Mouse (Mus musculus) G1E (cell line): Measurements from ENCODE around the gene Rbm4b.

Source experiments
- CTCF ChIP-seq: IDR thresholded peaks from 2 replicates; pipeline ENCODE4 v1.5.1; 2012; ENCODE audit warnings: low read depth, low read length, inconsistent platforms, mixed read lengths
- GATA1 ChIP-seq: IDR thresholded peaks from 2 replicates; pipeline ENCODE4 v1.6.1; 2012; ENCODE audit warnings: borderline replicate concordance, low read length, inconsistent platforms, mixed read lengths
- POLR2AphosphoS5 ChIP-seq: IDR thresholded peaks from 2 replicates; pipeline ENCODE4 v1.6.1; 2012; ENCODE audit warnings: low read depth, low read length, inconsistent platforms; ENCODE audit not compliant: insufficient replicate concordance
- TAL1 ChIP-seq: conservative IDR thresholded peaks from 2 replicates; pipeline ENCODE4 v1.6.1; 2012; ENCODE audit warnings: low read depth, low read length, inconsistent platforms, mixed read lengths

- TF ChIP-seq CTCF (no peak), GATA1 (no peak), TAL1 (no peak), POLR2AphosphoS5 (no peak)
Observed at GRCm38 (mm10) chr19:4786313-4786712, 30.0 kb downstream of the Rbm4b start.
